Mouse (Mus musculus) megakaryocyte, embryonic 14.5 days (primary cell): ENCODE measurements around the gene Olfr522. TPM values are rescaled to one million over a fixed set of nuclear protein-coding genes. Genes with fewer than 3 reads are reported as not detected.

Experiments
- H3K27me3 ChIP-seq: replicated peaks from 2 replicates; pipeline ENCODE3; 2012; ENCODE audit warnings: inconsistent platforms
- H3K36me3 ChIP-seq: replicated peaks from 2 replicates; pipeline ENCODE3; 2012; ENCODE audit warnings: low read length, inconsistent platforms, mixed read lengths
- H3K4me1 ChIP-seq: 2 replicates; pipeline ENCODE4 v1.6.1; 2012; ENCODE audit warnings: inconsistent platforms
- H3K4me3 ChIP-seq: replicated peaks from 2 replicates; pipeline ENCODE3; 2012; ENCODE audit warnings: moderate library complexity, mild to moderate bottlenecking, inconsistent platforms
- H3K9me3 ChIP-seq: 2 replicates; pipeline ENCODE4 v1.6.1; 2012; ENCODE audit warnings: inconsistent platforms
- FLI1 ChIP-seq: IDR thresholded peaks from 2 replicates; pipeline ENCODE4 v1.6.1; 2012; ENCODE audit warnings: low read length, inconsistent platforms, mixed read lengths
- GATA1 ChIP-seq: IDR thresholded peaks from 3 replicates; pipeline ENCODE4 v1.6.1; 2012; ENCODE audit warnings: mixed read lengths, low read length, inconsistent platforms, borderline replicate concordance
- polyA plus RNA-seq: library from polyadenylated mRNA; stranded (reverse); fragments of >175 nt; gene quantifications from 2 replicates; pipeline ENCODE4 v1.2.3, GENCODE M21; 2012; ENCODE audit warnings: low replicate concordance; ENCODE audit not compliant: insufficient read depth

Gene Olfr522
- polyA plus RNA-seq, result not detected in 2 replicates

- no peaks in the 10 kb centered on the region for H3K36me3 ChIP-seq
- peaks cover 13% of the 10 kb centered on the region for H3K9me3 ChIP-seq
- H3K4me1 ChIP-seq, result peaks cover 11% of the 10 kb centered on the region; the same call in 1 of the 2 replicates
- peaks cover 42% of the 10 kb centered on the region for H3K27me3 ChIP-seq
- TF ChIP-seq GATA1 (no peak), FLI1 (no peak)
- H3K4me3 ChIP-seq, result no peak within 1 kb of the TSS
Measured at GRCm38 (mm10) chr7:140164664-140165063, at the start of gene Olfr522. Olfr522 (minus strand) TSS chr7:140164764.

GRCm38 (mm10) chr7:140213841-140214240, 49.3 kb upstream of the Olfr522 start:
- no peaks in the 10 kb centered on the region for H3K36me3 ChIP-seq
- no peaks in the 10 kb centered on the region for H3K9me3 ChIP-seq
- no peak for TF ChIP-seq GATA1
- TF ChIP-seq FLI1, result no peak
- no peak overlapping the region for H3K4me3 ChIP-seq
- H3K4me1 ChIP-seq, result no peaks in the 10 kb centered on the region
- H3K27me3 ChIP-seq, result peaks cover 7% of the 10 kb centered on the region

GRCm38 (mm10) chr7:140208677-140209076, 44.1 kb upstream of the Olfr522 start:
- no peak for TF ChIP-seq FLI1
- no peak for TF ChIP-seq GATA1
- Histone ChIP-seq H3K4me1 (peaks cover 27% of the 10 kb centered on the region), H3K4me3 (no peak overlapping the region), H3K36me3 (no peaks in the 10 kb centered on the region), H3K9me3 (no peaks in the 10 kb centered on the region), H3K27me3 (peaks cover 25% of the 10 kb centered on the region)

- TF ChIP-seq FLI1, result no peak
- TF ChIP-seq GATA1, result no peak
- no peaks in the 10 kb centered on the region for H3K36me3 ChIP-seq
- no peak overlapping the region for H3K4me3 ChIP-seq
- no peaks in the 10 kb centered on the region for H3K9me3 ChIP-seq
- peaks cover 29% of the 10 kb centered on the region for H3K27me3 ChIP-seq
- H3K4me1 ChIP-seq, result peaks cover 27% of the 10 kb centered on the region
Measured at GRCm38 (mm10) chr7:140208153-140208552, 43.6 kb upstream of the Olfr522 start.

- Histone ChIP-seq H3K36me3 (no peaks in the 10 kb centered on the region), H3K4me3 (no peak overlapping the region), H3K9me3 (no peaks in the 10 kb centered on the region), H3K27me3 (peaks cover 33% of the 10 kb centered on the region), H3K4me1 (peaks cover 27% of the 10 kb centered on the region)
- TF ChIP-seq GATA1 (no peak), FLI1 (no peak)
Measured at GRCm38 (mm10) chr7:140206904-140207303, 42.3 kb upstream of the Olfr522 start.

GRCm38 (mm10) chr7:140205864-140206263, 41.3 kb upstream of the Olfr522 start, which contains the start of gene Olfr524:
Olfr524 (minus strand) TSS chr7:140205964.
- Histone ChIP-seq H3K27me3 (peaks cover 39% of the 10 kb centered on the region), H3K4me1 (peaks cover 27% of the 10 kb centered on the region), H3K4me3 (no peak within 1 kb of the TSS), H3K36me3 (no peaks in the 10 kb centered on the region), H3K9me3 (no peaks in the 10 kb centered on the region)
- TF ChIP-seq GATA1 (no peak), FLI1 (no peak)

- TF ChIP-seq GATA1, result no peak
- TF ChIP-seq FLI1, result no peak
- no peaks in the 10 kb centered on the region for H3K36me3 ChIP-seq
- H3K27me3 ChIP-seq, result peaks cover 41% of the 10 kb centered on the region
- no peak overlapping the region for H3K4me3 ChIP-seq
- no peaks in the 10 kb centered on the region for H3K9me3 ChIP-seq
- H3K4me1 ChIP-seq, result peaks cover 6% of the 10 kb centered on the region
Measured at GRCm38 (mm10) chr7:140201090-140201489, 36.5 kb upstream of the Olfr522 start.

GRCm38 (mm10) chr7:140196002-140196401, 31.4 kb upstream of the Olfr522 start:
- TF ChIP-seq GATA1, result no peak
- TF ChIP-seq FLI1, result no peak
- peaks cover 16% of the 10 kb centered on the region for H3K27me3 ChIP-seq

GRCm38 (mm10) chr7:140194031-140194430, 29.5 kb upstream of the Olfr522 start:
- no peaks in the 10 kb centered on the region for H3K36me3 ChIP-seq
- peaks cover 3% of the 10 kb centered on the region; the same call in 1 of the 2 replicates for H3K4me1 ChIP-seq
- TF ChIP-seq FLI1, result no peak
- no peak for TF ChIP-seq GATA1
- H3K9me3 ChIP-seq, result no peaks in the 10 kb centered on the region
- no peak overlapping the region for H3K4me3 ChIP-seq
- H3K27me3 ChIP-seq, result peaks cover 13% of the 10 kb centered on the region

More at GRCm38 (mm10) chr7:140196002-140196401, 31.4 kb upstream of the Olfr522 start:
- Histone ChIP-seq H3K9me3 (no peaks in the 10 kb centered on the region), H3K4me3 (no peak overlapping the region), H3K4me1 (peaks cover 3% of the 10 kb centered on the region; the same call in 1 of the 2 replicates), H3K36me3 (no peaks in the 10 kb centered on the region)

- H3K9me3 ChIP-seq, result no peaks in the 10 kb centered on the region
- H3K4me1 ChIP-seq, result peaks cover 3% of the 10 kb centered on the region; the same call in 1 of the 2 replicates
- no peaks in the 10 kb centered on the region for H3K36me3 ChIP-seq
- TF ChIP-seq FLI1, result no peak
- no peak for TF ChIP-seq GATA1
- H3K4me3 ChIP-seq, result no peak overlapping the region
- H3K27me3 ChIP-seq, result peaks cover 9% of the 10 kb centered on the region
Measured at GRCm38 (mm10) chr7:140192851-140193250, 28.3 kb upstream of the Olfr522 start.

GRCm38 (mm10) chr7:140192445-140192844, 27.9 kb upstream of the Olfr522 start:
- peaks cover 3% of the 10 kb centered on the region; the same call in 1 of the 2 replicates for H3K4me1 ChIP-seq
- H3K36me3 ChIP-seq, result no peaks in the 10 kb centered on the region
- H3K9me3 ChIP-seq, result no peaks in the 10 kb centered on the region
- H3K27me3 ChIP-seq, result peaks cover 11% of the 10 kb centered on the region
- TF ChIP-seq GATA1 (no peak), FLI1 (no peak)
- H3K4me3 ChIP-seq, result no peak overlapping the region
